Mouse (Mus musculus): ENCODE data around the gene Gm15127.
"Not testable (repeated sequence)": the region's sequence is repeated elsewhere in the genome, so short reads cannot be mapped to it uniquely, and the experiment has no call there.

Gm15127 gene

GRCm38 (mm10) chrX:148663298-148663697 is at the start of gene Gm15127:
Gene Gm15127, plus strand, starts transcription at chrX:148663598.
- DNase-seq (ENCODE audit: low spot score in 2 of 2), result not testable (repeated sequence)

GRCm38 (mm10) chrX:148615053-148615452 is 48.3 kb upstream of the Gm15127 start, which contains the start of gene Gm8334:
Gene Gm8334, minus strand, starts transcription at chrX:148615153.
- DNase-seq (ENCODE audit: low spot score in 2 of 2), result not testable (repeated sequence)

- DNase-seq (ENCODE audit: low spot score in 2 of 2), result not testable (repeated sequence)
Observed at GRCm38 (mm10) chrX:148676290-148676689, 12.9 kb downstream of the Gm15127 start.

Data from urinary bladder, postnatal 4 days (tissue).